Mouse (Mus musculus): ENCODE data around the gene Orc5.
A peak's percentile ranks its signal among the peaks of the same experiment; 100 is the strongest.

Gene Orc5

GRCm38 (mm10) chr5:22550033-22550551, at the start of gene Orc5:
Orc5 (minus strand) TSS chr5:22550429.
- peak; percentile 96 to 97 for DNase-seq

GRCm38 (mm10) chr5:22596981-22597380, 46.8 kb upstream of the Orc5 start:
- DNase-seq, result no peak

GRCm38 (mm10) chr5:22589370-22589966, 39.2 kb upstream of the Orc5 start:
- no peak for DNase-seq

- DNase-seq, result no peak
These were observed 37.3 kb upstream of the Orc5 start for GRCm38 (mm10) chr5:22587492-22587891.

GRCm38 (mm10) chr5:22584556-22584955, 34.3 kb upstream of the Orc5 start:
- no peak for DNase-seq

- DNase-seq, result no peak
These were observed 27.8 kb upstream of the Orc5 start for GRCm38 (mm10) chr5:22578011-22578410.

GRCm38 (mm10) chr5:22574751-22575150, 24.5 kb upstream of the Orc5 start:
- DNase-seq, result no peak

GRCm38 (mm10) chr5:22574161-22574560, 23.9 kb upstream of the Orc5 start:
- no peak for DNase-seq

GRCm38 (mm10) chr5:22573696-22574095, 23.5 kb upstream of the Orc5 start:
- no peak for DNase-seq

GRCm38 (mm10) chr5:22572881-22573280, 22.7 kb upstream of the Orc5 start:
- no peak for DNase-seq

GRCm38 (mm10) chr5:22572456-22572855, 22.2 kb upstream of the Orc5 start:
- no peak for DNase-seq

- no peak for DNase-seq
These were observed 15.5 kb upstream of the Orc5 start for GRCm38 (mm10) chr5:22565708-22566107.

GRCm38 (mm10) chr5:22559801-22560200, 9.6 kb upstream of the Orc5 start:
- no peak for DNase-seq

GRCm38 (mm10) chr5:22557491-22558113, 7.4 kb upstream of the Orc5 start:
- no peak for DNase-seq

- DNase-seq, result no peak
These were observed 6.5 kb upstream of the Orc5 start for GRCm38 (mm10) chr5:22556713-22557112.

- no peak for DNase-seq
These were observed 2.1 kb upstream of the Orc5 start for GRCm38 (mm10) chr5:22552233-22552765.

- DNase-seq, result no peak
These were observed 730 bp downstream of the Orc5 start for GRCm38 (mm10) chr5:22549366-22550032.

- DNase-seq, result peak; percentile 14 to 24
These were observed 1.6 kb downstream of the Orc5 start for GRCm38 (mm10) chr5:22548556-22549161.

GRCm38 (mm10) chr5:22546536-22546935, 3.7 kb downstream of the Orc5 start:
- no peak for DNase-seq

GRCm38 (mm10) chr5:22545305-22545704, 4.9 kb downstream of the Orc5 start:
- no peak for DNase-seq

- DNase-seq, result no peak
These were observed 7.6 kb downstream of the Orc5 start for GRCm38 (mm10) chr5:22542676-22543075.

GRCm38 (mm10) chr5:22538996-22539600, 11.1 kb downstream of the Orc5 start:
- peak in 1 of 2 experiments; percentile 10 for DNase-seq

GRCm38 (mm10) chr5:22536695-22537094, 13.5 kb downstream of the Orc5 start:
- no peak for DNase-seq

All from kidney, postnatal 4 days (tissue).